Mouse (Mus musculus): ENCODE measurements at regions not wholly inside any gene's neighbourhood (a gene's known extent, or its start where the extent isn't known, plus 50 kb on each side); places are given as distances from the start of the nearest gene placed in this dataset.

GRCm38 (mm10) chr6:31083701-31084100 is 124.8 kb upstream of the Klf14 start:
- Histone ChIP-seq H3K4me1 (ENCODE audit: control insufficient read depth, insufficient read depth, low read length) (peaks cover 9% of the 10 kb centered on the region), H3K9me3 (replicated peaks; ENCODE audit: control insufficient read depth, low read length, poor library complexity, severe bottlenecking) (no peaks in the 10 kb centered on the region), H3K27ac (ENCODE audit: low read length) (no peak overlapping the region), H3K36me3 (ENCODE audit: control insufficient read depth, insufficient read depth, low read length) (no peaks in the 10 kb centered on the region), H3K9ac (ENCODE audit: low read depth, low read length) (no peak overlapping the region), H3K4me3 (ENCODE audit: low read depth, low read length) (no peak overlapping the region), H3K4me2 (ENCODE audit: low read length) (no peak overlapping the region), H3K27me3 (ENCODE audit: control insufficient read depth, insufficient read depth, low read depth, low read length) (no peaks in the 10 kb centered on the region)
- 85% methylated on average over 6 of the region's 6 CpGs for WGBS
- ATAC-seq, result no peak

- Histone ChIP-seq H3K4me3 (ENCODE audit: low read depth, low read length) (no peak overlapping the region), H3K36me3 (ENCODE audit: control insufficient read depth, insufficient read depth, low read length) (no peaks in the 10 kb centered on the region), H3K9ac (ENCODE audit: low read depth, low read length) (no peak overlapping the region), H3K9me3 (replicated peaks; ENCODE audit: control insufficient read depth, low read length, poor library complexity, severe bottlenecking) (no peaks in the 10 kb centered on the region), H3K4me1 (ENCODE audit: control insufficient read depth, insufficient read depth, low read length) (peaks cover 14% of the 10 kb centered on the region), H3K27me3 (ENCODE audit: control insufficient read depth, insufficient read depth, low read depth, low read length) (no peaks in the 10 kb centered on the region), H3K4me2 (ENCODE audit: low read length) (no peak overlapping the region), H3K27ac (ENCODE audit: low read length) (no peak overlapping the region)
- WGBS, result 87% methylated on average over 8 of the region's 8 CpGs
- ATAC-seq, result no peak
Observed at GRCm38 (mm10) chr6:31085063-31085759, 126.3 kb upstream of the Klf14 start.

- Histone ChIP-seq H3K4me2 (ENCODE audit: low read length) (no peak overlapping the region), H3K9me3 (replicated peaks; ENCODE audit: control insufficient read depth, low read length, poor library complexity, severe bottlenecking) (no peaks in the 10 kb centered on the region), H3K36me3 (ENCODE audit: control insufficient read depth, insufficient read depth, low read length) (no peaks in the 10 kb centered on the region), H3K9ac (ENCODE audit: low read depth, low read length) (no peak overlapping the region), H3K27me3 (ENCODE audit: control insufficient read depth, insufficient read depth, low read depth, low read length) (no peaks in the 10 kb centered on the region), H3K4me1 (ENCODE audit: control insufficient read depth, insufficient read depth, low read length) (peaks cover 14% of the 10 kb centered on the region), H3K4me3 (ENCODE audit: low read depth, low read length) (no peak overlapping the region), H3K27ac (ENCODE audit: low read length) (no peak overlapping the region)
- ATAC-seq, result no peak
- 74% methylated on average over 9 of the region's 9 CpGs for whole genome bisulfite sequencing
Observed at GRCm38 (mm10) chr6:31085760-31086108, 126.9 kb upstream of the Klf14 start.

- no peak overlapping the region for H3K9ac ChIP-seq (ENCODE audit: low read depth, low read length)
- WGBS, result 87% methylated on average over 5 of the region's 5 CpGs
- H3K36me3 ChIP-seq (ENCODE audit: control insufficient read depth, insufficient read depth, low read length), result no peaks in the 10 kb centered on the region
- H3K4me2 ChIP-seq (ENCODE audit: low read length), result no peak overlapping the region
- peaks cover 14% of the 10 kb centered on the region for H3K4me1 ChIP-seq (ENCODE audit: control insufficient read depth, insufficient read depth, low read length)
- H3K9me3 ChIP-seq (replicated peaks; ENCODE audit: control insufficient read depth, low read length, poor library complexity, severe bottlenecking), result no peaks in the 10 kb centered on the region
- no peaks in the 10 kb centered on the region for H3K27me3 ChIP-seq (ENCODE audit: control insufficient read depth, insufficient read depth, low read depth, low read length)
- no peak overlapping the region for H3K4me3 ChIP-seq (ENCODE audit: low read depth, low read length)
- H3K27ac ChIP-seq (ENCODE audit: low read length), result no peak overlapping the region
- no peak for ATAC-seq
Observed at GRCm38 (mm10) chr6:31086283-31086682, 127.4 kb upstream of the Klf14 start.

GRCm38 (mm10) chr6:31086798-31087360 is 128.0 kb upstream of the Klf14 start:
- Histone ChIP-seq H3K4me3 (ENCODE audit: low read depth, low read length) (no peak overlapping the region), H3K27me3 (ENCODE audit: control insufficient read depth, insufficient read depth, low read depth, low read length) (no peaks in the 10 kb centered on the region), H3K4me1 (ENCODE audit: control insufficient read depth, insufficient read depth, low read length) (peaks cover 14% of the 10 kb centered on the region), H3K9ac (ENCODE audit: low read depth, low read length) (no peak overlapping the region), H3K4me2 (ENCODE audit: low read length) (no peak overlapping the region), H3K27ac (ENCODE audit: low read length) (no peak overlapping the region), H3K36me3 (ENCODE audit: control insufficient read depth, insufficient read depth, low read length) (no peaks in the 10 kb centered on the region), H3K9me3 (replicated peaks; ENCODE audit: control insufficient read depth, low read length, poor library complexity, severe bottlenecking) (no peaks in the 10 kb centered on the region)
- no peak for ATAC-seq
- WGBS, result 72% methylated on average over 7 of the region's 7 CpGs

- Histone ChIP-seq H3K36me3 (ENCODE audit: control insufficient read depth, insufficient read depth, low read length) (no peaks in the 10 kb centered on the region), H3K27me3 (ENCODE audit: control insufficient read depth, insufficient read depth, low read depth, low read length) (no peaks in the 10 kb centered on the region), H3K9me3 (replicated peaks; ENCODE audit: control insufficient read depth, low read length, poor library complexity, severe bottlenecking) (no peaks in the 10 kb centered on the region), H3K4me1 (ENCODE audit: control insufficient read depth, insufficient read depth, low read length) (peaks cover 14% of the 10 kb centered on the region), H3K9ac (ENCODE audit: low read depth, low read length) (no peak overlapping the region), H3K4me3 (ENCODE audit: low read depth, low read length) (no peak overlapping the region), H3K27ac (ENCODE audit: low read length) (no peak overlapping the region), H3K4me2 (ENCODE audit: low read length) (no peak overlapping the region)
- 53% methylated on average over 4 of the region's 4 CpGs for WGBS
- no peak for ATAC-seq
Observed at GRCm38 (mm10) chr6:31087511-31087910, 128.6 kb upstream of the Klf14 start.

GRCm38 (mm10) chr6:31088147-31088972 is 129.5 kb upstream of the Klf14 start:
- WGBS, result 24% methylated on average over 18 of the region's 18 CpGs
- Histone ChIP-seq H3K27ac (ENCODE audit: low read length) (peak overlapping the region; percentile 48), H3K4me2 (ENCODE audit: low read length) (peak overlapping the region; percentile 50), H3K9me3 (replicated peaks; ENCODE audit: control insufficient read depth, low read length, poor library complexity, severe bottlenecking) (no peaks in the 10 kb centered on the region), H3K27me3 (ENCODE audit: control insufficient read depth, insufficient read depth, low read depth, low read length) (no peaks in the 10 kb centered on the region), H3K36me3 (ENCODE audit: control insufficient read depth, insufficient read depth, low read length) (no peaks in the 10 kb centered on the region), H3K9ac (ENCODE audit: low read depth, low read length) (no peak overlapping the region), H3K4me1 (ENCODE audit: control insufficient read depth, insufficient read depth, low read length) (peaks cover 14% of the 10 kb centered on the region), H3K4me3 (ENCODE audit: low read depth, low read length) (peak overlapping the region; percentile 17; the same call in 1 of the 2 replicates)
- peak; percentile 23; the same call in 1 of the 2 replicates for ATAC-seq

GRCm38 (mm10) chr6:31088973-31089368 is 130.1 kb upstream of the Klf14 start:
- 42% methylated on average over 5 of the region's 5 CpGs for WGBS
- Histone ChIP-seq H3K4me1 (ENCODE audit: control insufficient read depth, insufficient read depth, low read length) (peaks cover 14% of the 10 kb centered on the region), H3K27ac (ENCODE audit: low read length) (peak overlapping the region; percentile 40; the same call in 1 of the 2 replicates), H3K9me3 (replicated peaks; ENCODE audit: control insufficient read depth, low read length, poor library complexity, severe bottlenecking) (no peaks in the 10 kb centered on the region), H3K9ac (ENCODE audit: low read depth, low read length) (no peak overlapping the region), H3K27me3 (ENCODE audit: control insufficient read depth, insufficient read depth, low read depth, low read length) (no peaks in the 10 kb centered on the region), H3K4me3 (ENCODE audit: low read depth, low read length) (peak overlapping the region; percentile 17; the same call in 1 of the 2 replicates), H3K36me3 (ENCODE audit: control insufficient read depth, insufficient read depth, low read length) (no peaks in the 10 kb centered on the region), H3K4me2 (ENCODE audit: low read length) (peak overlapping the region; percentile 50)
- ATAC-seq, result no peak

- H3K4me1 ChIP-seq (ENCODE audit: control insufficient read depth, insufficient read depth, low read length), result peaks cover 14% of the 10 kb centered on the region
- 93% methylated on average over 6 of the region's 6 CpGs for WGBS
- no peak for ATAC-seq
Observed at GRCm38 (mm10) chr6:31090288-31090687, 131.4 kb upstream of the Klf14 start.

More at GRCm38 (mm10) chr6:31090288-31090687, 131.4 kb upstream of the Klf14 start:
- Histone ChIP-seq H3K27me3 (ENCODE audit: control insufficient read depth, insufficient read depth, low read depth, low read length) (no peaks in the 10 kb centered on the region), H3K9me3 (replicated peaks; ENCODE audit: control insufficient read depth, low read length, poor library complexity, severe bottlenecking) (no peaks in the 10 kb centered on the region), H3K36me3 (ENCODE audit: control insufficient read depth, insufficient read depth, low read length) (no peaks in the 10 kb centered on the region), H3K4me3 (ENCODE audit: low read depth, low read length) (no peak overlapping the region), H3K9ac (ENCODE audit: low read depth, low read length) (no peak overlapping the region), H3K4me2 (ENCODE audit: low read length) (no peak overlapping the region), H3K27ac (ENCODE audit: low read length) (no peak overlapping the region)

All from midbrain, embryonic 16.5 days (tissue).